Mouse (Mus musculus) midbrain, embryonic 16.5 days (tissue): ENCODE measurements around the gene Vmn1r218. TPM values are rescaled to one million over a fixed set of nuclear protein-coding genes. Genes with fewer than 3 reads are reported as not detected.
A peak's percentile ranks its signal among the peaks of the same experiment; 100 is the strongest.
"Not testable (repeated sequence)": the region's sequence is repeated elsewhere in the genome, so short reads cannot be mapped to it uniquely, and the experiment has no call there.

Experiments
- ATAC-seq: fragments of 200-750 bp; cut with Nextera tagmentation; 2 replicates; pipeline ENCODE4 v1.8.0; 2017; ENCODE audit warnings: moderate TSS enrichment
- H3K27ac ChIP-seq: fragments of 300-500 bp; sonication (generic); 2 replicates; pipeline ENCODE4 v1.5.1; 2014; ENCODE audit warnings: mild to moderate bottlenecking, low read length, mixed read lengths
- H3K27me3 ChIP-seq: fragments of 300-500 bp; sonication (generic); 2 replicates; pipeline ENCODE4 v1.6.1; 2014; ENCODE audit warnings: low read depth, low read length, mixed read lengths; ENCODE audit not compliant: control insufficient read depth, insufficient read depth
- H3K36me3 ChIP-seq: fragments of 300-500 bp; sonication (generic); 2 replicates; pipeline ENCODE4 v1.6.1; 2014; ENCODE audit warnings: mild to moderate bottlenecking, low read length, moderate library complexity, mixed read lengths; ENCODE audit not compliant: control insufficient read depth, insufficient read depth
- H3K4me1 ChIP-seq: fragments of 300-500 bp; sonication (generic); 2 replicates; pipeline ENCODE4 v1.6.1; 2014; ENCODE audit warnings: mild to moderate bottlenecking, low read length, mixed read lengths; ENCODE audit not compliant: control insufficient read depth, insufficient read depth
- H3K4me2 ChIP-seq: fragments of 300-500 bp; sonication (generic); 2 replicates; pipeline ENCODE4 v1.6.1; 2014; ENCODE audit warnings: mild to moderate bottlenecking, low read length, mixed read lengths
- H3K4me3 ChIP-seq: fragments of 300-500 bp; sonication (generic); 2 replicates; pipeline ENCODE4 v1.5.1; 2014; ENCODE audit warnings: low read depth, mild to moderate bottlenecking, low read length, moderate library complexity, mixed read lengths
- H3K9ac ChIP-seq: fragments of 300-500 bp; sonication (generic); 2 replicates; pipeline ENCODE4 v1.6.1; 2014; ENCODE audit warnings: low read depth, low read length, mixed read lengths
- H3K9me3 ChIP-seq: fragments of 300-500 bp; sonication (generic); replicated peaks from 2 replicates; pipeline ENCODE4 v1.6.1; 2014; ENCODE audit warnings: mild to moderate bottlenecking, low read length, mixed read lengths; ENCODE audit not compliant: control insufficient read depth, poor library complexity, severe bottlenecking
- WGBS: fragments of 180-500 bp; shearing (Covaris S2); extraction: QIAGEN DNeasy Blood & Tissue Kit; methylation state at CpG from one replicate; pipeline ENCODE4 v1.1.7; 2014; 5-methylcytosine and 5-hydroxymethylcytosine counted together
- polyA plus RNA-seq: library from polyadenylated mRNA; unstranded; fragments of >200 nt; fragmentation: Nextera tagmentation; extraction: Ambion mirVana; gene quantifications from 2 replicates; pipeline ENCODE4 v1.2.1, GENCODE M21; 2015

Vmn1r218 gene
- not detected in 2 replicates for polyA plus RNA-seq

GRCm38 (mm10) chr13:23133099-23133498, at the start of gene Vmn1r218:
TSS of gene Vmn1r218 (plus strand) at chr13:23133155.
- H3K36me3 ChIP-seq, result no peaks in the 10 kb centered on the region
- ATAC-seq, result 0 out of 2 replicates have a peak, but pooled peaks have one; percentile 60
- H3K27ac ChIP-seq, result no peak within 1 kb of the TSS
- no peak within 1 kb of the TSS for H3K4me2 ChIP-seq
- H3K9me3 ChIP-seq, result no peaks in the 10 kb centered on the region
- no peaks in the 10 kb centered on the region for H3K4me1 ChIP-seq
- H3K27me3 ChIP-seq, result no peaks in the 10 kb centered on the region
- 78% methylated on average over 3 of the region's 3 CpGs for WGBS
- no peak within 1 kb of the TSS for H3K9ac ChIP-seq
- H3K4me3 ChIP-seq, result no peak within 1 kb of the TSS

- WGBS, result 95% methylated on average over 4 of the region's 4 CpGs
Observed at GRCm38 (mm10) chr13:23094386-23094785, 38.6 kb upstream of the Vmn1r218 start.

GRCm38 (mm10) chr13:23118126-23118525, 14.8 kb upstream of the Vmn1r218 start, which contains the start of gene Vmn1r217:
TSS of gene Vmn1r217 (minus strand) at chr13:23118226.
- 87% methylated on average over 1 of the region's 1 CpGs for WGBS
- not testable (repeated sequence) for H3K9ac ChIP-seq, H3K36me3 ChIP-seq, H3K27me3 ChIP-seq, ATAC-seq, H3K27ac ChIP-seq, H3K9me3 ChIP-seq, H3K4me2 ChIP-seq, H3K4me3 ChIP-seq, H3K4me1 ChIP-seq

More at GRCm38 (mm10) chr13:23094386-23094785, 38.6 kb upstream of the Vmn1r218 start:
- H3K27ac ChIP-seq, result no peak overlapping the region
- no peak overlapping the region for H3K9ac ChIP-seq
- H3K4me1 ChIP-seq, result no peaks in the 10 kb centered on the region
- no peaks in the 10 kb centered on the region for H3K36me3 ChIP-seq
- no peaks in the 10 kb centered on the region for H3K9me3 ChIP-seq
- no peak overlapping the region for H3K4me2 ChIP-seq
- no peaks in the 10 kb centered on the region for H3K27me3 ChIP-seq
- no peak for ATAC-seq
- no peak overlapping the region for H3K4me3 ChIP-seq

- WGBS, result 89% methylated on average over 2 of the region's 2 CpGs
- Histone ChIP-seq H3K27me3 (no peaks in the 10 kb centered on the region), H3K4me1 (no peaks in the 10 kb centered on the region), H3K27ac (no peak overlapping the region), H3K36me3 (no peaks in the 10 kb centered on the region), H3K9ac (no peak overlapping the region), H3K9me3 (no peaks in the 10 kb centered on the region), H3K4me2 (no peak overlapping the region), H3K4me3 (no peak overlapping the region)
- ATAC-seq, result no peak
Observed at GRCm38 (mm10) chr13:23120611-23121010, 12.3 kb upstream of the Vmn1r218 start.

GRCm38 (mm10) chr13:23133501-23133900, 546 bp downstream of the Vmn1r218 start:
- no peak overlapping the region for H3K4me2 ChIP-seq
- H3K4me3 ChIP-seq, result no peak overlapping the region
- ATAC-seq, result 0 out of 2 replicates have a peak, but pooled peaks have one; percentile 14
- no peak overlapping the region for H3K27ac ChIP-seq
- WGBS, result 74% methylated on average over 1 of the region's 1 CpGs
- no peaks in the 10 kb centered on the region for H3K9me3 ChIP-seq
- H3K9ac ChIP-seq, result no peak overlapping the region
- no peaks in the 10 kb centered on the region for H3K27me3 ChIP-seq
- no peaks in the 10 kb centered on the region for H3K4me1 ChIP-seq
- H3K36me3 ChIP-seq, result no peaks in the 10 kb centered on the region

- no peak overlapping the region for H3K4me3 ChIP-seq
- H3K9ac ChIP-seq, result no peak overlapping the region
- no peaks in the 10 kb centered on the region for H3K36me3 ChIP-seq
- H3K9me3 ChIP-seq, result no peaks in the 10 kb centered on the region
- no peak overlapping the region for H3K4me2 ChIP-seq
- H3K27ac ChIP-seq, result no peak overlapping the region
- H3K27me3 ChIP-seq, result no peaks in the 10 kb centered on the region
- H3K4me1 ChIP-seq, result no peaks in the 10 kb centered on the region
- ATAC-seq, result no peak
- WGBS, result 91% methylated on average over 2 of the region's 2 CpGs
Observed at GRCm38 (mm10) chr13:23138880-23139279, 5.9 kb downstream of the Vmn1r218 start.

- Histone ChIP-seq H3K4me3 (no peak overlapping the region), H3K4me2 (no peak overlapping the region), H3K4me1 (no peaks in the 10 kb centered on the region), H3K36me3 (no peaks in the 10 kb centered on the region), H3K27me3 (no peaks in the 10 kb centered on the region), H3K9ac (no peak overlapping the region), H3K27ac (no peak overlapping the region), H3K9me3 (no peaks in the 10 kb centered on the region)
- WGBS, result 73% methylated on average over 3 of the region's 3 CpGs
- no peak for ATAC-seq
Observed at GRCm38 (mm10) chr13:23157848-23158247, 24.9 kb downstream of the Vmn1r218 start.

GRCm38 (mm10) chr13:23159012-23159411, 26.1 kb downstream of the Vmn1r218 start, which contains the start of gene Vmn1r219:
TSS of gene Vmn1r219 (plus strand) at chr13:23159312.
- Histone ChIP-seq H3K27ac (no peak within 1 kb of the TSS), H3K9me3 (no peaks in the 10 kb centered on the region), H3K4me1 (no peaks in the 10 kb centered on the region), H3K9ac (no peak within 1 kb of the TSS), H3K27me3 (no peaks in the 10 kb centered on the region), H3K4me3 (no peak within 1 kb of the TSS), H3K36me3 (no peaks in the 10 kb centered on the region), H3K4me2 (no peak within 1 kb of the TSS)
- no peak for ATAC-seq
- 88% methylated on average over 4 of the region's 4 CpGs for WGBS

GRCm38 (mm10) chr13:23166471-23166870, 33.5 kb downstream of the Vmn1r218 start:
- H3K4me2 ChIP-seq, H3K4me1 ChIP-seq, H3K9ac ChIP-seq, H3K27me3 ChIP-seq, H3K9me3 ChIP-seq, H3K27ac ChIP-seq, H3K36me3 ChIP-seq, H3K4me3 ChIP-seq, ATAC-seq: not testable (repeated sequence)
- 87% methylated on average over 4 of the region's 4 CpGs for WGBS
